Mouse (Mus musculus) MEL (cell line): ENCODE results near the gene Usp15. TPM values are rescaled to one million over a fixed set of nuclear protein-coding genes. Genes with fewer than 3 reads are reported as not detected.
A peak's percentile ranks its signal among the peaks of the same experiment; 100 is the strongest.

Experiments
- DNase-seq: peaks from one replicate; pipeline ENCODE4 v3.0.0; 2011; ENCODE audit warnings: low read depth, low spot score
- H3K27ac ChIP-seq: 2 replicates; pipeline ENCODE4 v1.5.1; 2012; ENCODE audit warnings: low read depth, mild to moderate bottlenecking, control low read depth, low read length, moderate library complexity; ENCODE audit not compliant: control insufficient read depth
- H3K27me3 ChIP-seq, 2 experiments: fragments of 150-350 bp in 1 of 2; sonication (generic) in 1 of 2; 2 replicates each; pipeline ENCODE4 v1.6.1; 2012; ENCODE audit warnings: low read length in 2 of 2, mild to moderate bottlenecking in 2 of 2, improper control_type of control experiment in 1 of 2, moderate library complexity in 1 of 2; ENCODE audit not compliant: insufficient read depth in 2 of 2, control insufficient read depth in 1 of 2
- H3K36me3 ChIP-seq, 2 experiments: 2 replicates each; pipeline ENCODE4 v1.6.1; 2012 to 2014; ENCODE audit warnings: low read length in 2 of 2, improper control_type of control experiment in 1 of 2, inconsistent platforms in 1 of 2, mild to moderate bottlenecking in 1 of 2; ENCODE audit not compliant: insufficient read depth in 2 of 2, control insufficient read depth in 1 of 2
- H3K4me1 ChIP-seq, 2 experiments: fragments of 150-350 bp in 1 of 2; sonication (generic) in 1 of 2; 2 replicates each; pipeline ENCODE4 v1.6.1; 2012; ENCODE audit warnings: low read length in 2 of 2, improper control_type of control experiment in 1 of 2, mild to moderate bottlenecking in 1 of 2; ENCODE audit not compliant: insufficient read depth in 2 of 2, control insufficient read depth in 1 of 2
- H3K4me3 ChIP-seq, 2 experiments: fragments of 150-350 bp in 1 of 2; sonication (generic) in 1 of 2; 2 replicates each; pipeline ENCODE4 v1.5.1; 2012; ENCODE audit warnings: low read depth in 2 of 2, low read length in 2 of 2, mild to moderate bottlenecking in 2 of 2, moderate library complexity in 2 of 2, control low read depth in 1 of 2, improper control_type of control experiment in 1 of 2; ENCODE audit not compliant: control insufficient read depth in 1 of 2, insufficient read depth in 1 of 2
- H3K79me2 ChIP-seq: 2 replicates; pipeline ENCODE4 v1.6.1; 2012; ENCODE audit warnings: mild to moderate bottlenecking, low read length, moderate library complexity; ENCODE audit not compliant: control insufficient read depth, poor library complexity, insufficient read depth
- H3K9ac ChIP-seq: 2 replicates; pipeline ENCODE4 v1.6.1; 2012; ENCODE audit warnings: low read depth, mild to moderate bottlenecking, control low read depth, low read length, moderate library complexity; ENCODE audit not compliant: control insufficient read depth, poor library complexity, severe bottlenecking
- H3K9me3 ChIP-seq: fragments of 150-350 bp; sonication (generic); replicated peaks from 2 replicates; pipeline ENCODE4 v1.6.1; 2012; ENCODE audit warnings: mild to moderate bottlenecking, low read length, improper control_type of control experiment, moderate library complexity; ENCODE audit not compliant: insufficient read depth
- BHLHE40 ChIP-seq: IDR thresholded peaks from 2 replicates; pipeline ENCODE4 v1.6.1; 2012; ENCODE audit warnings: low read depth, mild to moderate bottlenecking, inconsistent platforms, low read length, improper control_type of control experiment, borderline replicate concordance
- CHD1 ChIP-seq: IDR thresholded peaks from 2 replicates; pipeline ENCODE4 v1.6.1; 2012; ENCODE audit warnings: low read depth, mild to moderate bottlenecking, inconsistent platforms, low read length, improper control_type of control experiment
- CTCF ChIP-seq, 3 experiments: IDR thresholded peaks in 2 of 3; conservative IDR thresholded peaks in 1 of 3; 2 replicates each; pipeline ENCODE4 v1.5.1; 2011 to 2012; ENCODE audit warnings: low read length in 3 of 3, low read depth in 2 of 3, mild to moderate bottlenecking in 2 of 3, improper control_type of control experiment in 1 of 3, inconsistent platforms in 1 of 3, mixed read lengths in 1 of 3, moderate library complexity in 1 of 3; ENCODE audit not compliant: control insufficient read depth in 1 of 3, insufficient read depth in 1 of 3, poor library complexity in 1 of 3, severe bottlenecking in 1 of 3
- E2F4 ChIP-seq: IDR thresholded peaks from 2 replicates; pipeline ENCODE4 v1.6.1; 2011; ENCODE audit warnings: low read depth, low read length, improper control_type of control experiment, borderline replicate concordance
- ELF1 ChIP-seq: IDR thresholded peaks from 2 replicates; pipeline ENCODE4 v1.6.1; 2014; ENCODE audit warnings: low read depth, mild to moderate bottlenecking, inconsistent platforms, low read length, improper control_type of control experiment, moderate library complexity
- KAT2A ChIP-seq: conservative IDR thresholded peaks from 2 replicates; pipeline ENCODE4 v1.6.1; 2012; ENCODE audit warnings: low read depth, low read length, improper control_type of control experiment, inconsistent platforms
- MXI1 ChIP-seq: IDR thresholded peaks from 2 replicates; pipeline ENCODE4 v1.6.1; 2011; ENCODE audit warnings: mild to moderate bottlenecking, low read depth, low read length, improper control_type of control experiment
- MYC ChIP-seq: IDR thresholded peaks from 2 replicates; pipeline ENCODE4 v1.6.1; 2011; ENCODE audit warnings: low read depth, mild to moderate bottlenecking, low read length, improper control_type of control experiment, moderate library complexity
- NELFE ChIP-seq: IDR thresholded peaks from 2 replicates; pipeline ENCODE4 v1.6.1; 2011; ENCODE audit warnings: low read depth, low read length, improper control_type of control experiment
- RCOR1 ChIP-seq: IDR thresholded peaks from 2 replicates; pipeline ENCODE4 v1.6.1; 2012; ENCODE audit warnings: low read depth, mild to moderate bottlenecking, inconsistent platforms, low read length, improper control_type of control experiment
- SMC3 ChIP-seq: IDR thresholded peaks from 2 replicates; pipeline ENCODE4 v1.6.1; 2011; ENCODE audit warnings: low read depth, low read length, improper control_type of control experiment
- TAL1 ChIP-seq: IDR thresholded peaks from 2 replicates; pipeline ENCODE4 v1.6.1; 2012; ENCODE audit warnings: mild to moderate bottlenecking, inconsistent platforms, low read length, moderate library complexity, mixed read lengths
- TBP ChIP-seq: IDR thresholded peaks from 2 replicates; pipeline ENCODE4 v1.8.0; 2011; ENCODE audit warnings: low read depth, low read length, improper control_type of control experiment
- TCF12 ChIP-seq: IDR thresholded peaks from 2 replicates; pipeline ENCODE4 v1.6.1; 2014; ENCODE audit warnings: low read depth, mild to moderate bottlenecking, inconsistent platforms, low read length, improper control_type of control experiment, moderate library complexity
- USF1 ChIP-seq: IDR thresholded peaks from 2 replicates; pipeline ENCODE4 v1.6.1; 2014; ENCODE audit warnings: low read depth, mild to moderate bottlenecking, inconsistent platforms, low read length, improper control_type of control experiment, moderate library complexity
- ZC3H11A ChIP-seq: IDR thresholded peaks from 2 replicates; pipeline ENCODE4 v1.6.1; 2012; ENCODE audit warnings: low read depth, mild to moderate bottlenecking, inconsistent platforms, low read length, improper control_type of control experiment
- ZMIZ1 ChIP-seq: IDR thresholded peaks from 2 replicates; pipeline ENCODE4 v1.6.1; 2012; ENCODE audit warnings: low read depth, mild to moderate bottlenecking, inconsistent platforms, low read length, improper control_type of control experiment, moderate library complexity
- polyA plus RNA-seq, 2 experiments: library from polyadenylated mRNA; stranded (reverse) in 1 of 2; unstranded in 1 of 2; fragments of >175 nt in 1 of 2; fragments of >200 nt in 1 of 2; gene quantifications; 2 replicates each; pipeline versions ENCODE4 v1.2.1 to v1.2.4; 2012; ENCODE audit warnings: low replicate concordance in 2 of 2, low read depth in 1 of 2; ENCODE audit not compliant: insufficient read length in 2 of 2, insufficient read depth in 1 of 2, missing spikeins in 1 of 2
- total RNA-seq: library from RNA; depleted of rRNA; stranded (reverse); fragments of 300-350 nt; gene quantifications from 2 replicates; pipeline ENCODE4 v1.2.3, GENCODE M21; 2012

The Usp15 gene
- total and polyA plus RNA-seq, 3 experiments, result 98.2 to 150 (median 117) TPM

DNA sequence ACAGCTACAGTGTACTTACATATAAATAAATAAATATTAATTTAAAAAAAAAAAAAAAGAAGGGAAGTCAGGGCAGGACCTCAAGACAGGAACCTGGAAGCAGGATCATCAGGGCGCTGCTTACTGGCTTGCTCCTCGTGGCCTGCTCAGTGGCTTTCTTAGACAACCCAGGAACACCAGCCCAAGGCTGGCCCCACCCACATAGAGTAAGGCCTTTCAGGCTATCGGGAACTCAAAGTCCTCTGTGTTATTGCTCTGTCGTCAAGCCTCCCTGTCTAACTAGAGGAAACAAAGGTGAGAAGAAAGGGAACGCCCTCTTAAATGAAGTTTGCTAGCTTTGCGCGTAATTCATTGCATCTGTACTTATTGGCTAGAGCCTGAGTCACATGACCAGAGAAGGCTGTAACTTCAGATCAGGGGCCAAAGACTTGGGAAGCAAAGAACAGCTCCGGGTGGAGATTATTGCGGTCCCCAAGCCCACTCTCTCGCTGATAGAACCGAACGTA, 107.3 kb downstream of the Usp15 start:
- TF ChIP-seq USF1 (0 out of 2 replicates have a peak, but pooled peaks have one; percentile 24), SMC3 (no peak)
- Histone ChIP-seq H3K27me3 (no peaks in the 10 kb centered on the region), H3K27ac (no peak overlapping the region), H3K4me1 (peaks cover 0 to 7% of the 10 kb centered on the region in 2 experiments; a peak in 3 of 4 replicates), H3K79me2 (no peaks in the 10 kb centered on the region), H3K9me3 (no peaks in the 10 kb centered on the region), H3K36me3 (peaks cover 0 to 6% of the 10 kb centered on the region in 2 experiments; a peak in 2 of 4 replicates), H3K9ac (no peak overlapping the region), H3K4me3 (no peak overlapping the region)
- no peak for DNase-seq

DNA sequence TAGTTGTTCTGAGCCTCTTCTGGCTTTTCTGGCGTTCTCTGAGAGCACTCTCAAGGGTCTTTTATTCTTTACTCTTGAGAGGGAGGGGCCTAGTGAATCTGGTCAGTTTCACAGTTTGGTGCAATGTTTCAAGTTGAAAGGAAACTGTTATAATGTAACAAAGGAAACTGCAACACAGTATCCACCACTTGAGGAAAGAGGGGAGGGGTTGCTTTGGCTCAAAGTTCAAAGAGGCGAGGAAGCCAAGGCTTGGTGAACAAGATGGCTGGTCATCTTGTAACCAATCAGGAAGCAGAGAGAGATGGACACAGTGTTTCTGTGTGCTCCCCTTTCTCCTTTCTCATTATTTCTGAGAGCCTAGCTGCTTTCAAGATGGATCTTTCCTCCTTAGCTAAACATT, 109.9 kb downstream of the Usp15 start:
- Histone ChIP-seq H3K27ac (no peak overlapping the region), H3K79me2 (no peaks in the 10 kb centered on the region), H3K9ac (no peak overlapping the region), H3K9me3 (no peaks in the 10 kb centered on the region), H3K27me3 (no peaks in the 10 kb centered on the region), H3K4me3 (no peak overlapping the region), H3K4me1 (peaks cover 0 to 3% of the 10 kb centered on the region in 2 experiments; a peak in 1 of 4 replicates), H3K36me3 (0 out of 4 replicates have a peak, but pooled peaks cover 0 to 2% of the 10 kb centered on the region in 2 experiments)
- no peak for DNase-seq
- TF ChIP-seq ZMIZ1 (no peak), BHLHE40 (no peak), NELFE (no peak), MYC (no peak), TBP (no peak), TAL1 (no peak), CTCF (IDR thresholded peaks at IDR 0.05 in 2 of 3, conservative IDR thresholded peaks at IDR 0.05 in 1 of 3; ENCODE audit: control insufficient read depth in 1 of 3, insufficient read depth in 1 of 3, low read depth in 2 of 3, low read length in 3 of 3, poor library complexity in 1 of 3, severe bottlenecking in 1 of 3) (no peak), MXI1 (no peak), ELF1 (no peak), KAT2A (no peak), ZC3H11A (no peak), E2F4 (no peak), TCF12 (no peak), RCOR1 (no peak), CHD1 (no peak)
